Mouse (Mus musculus): ENCODE data around the gene Col6a6. TPM values are rescaled to one million over a fixed set of nuclear protein-coding genes. Genes with fewer than 3 reads are reported as not detected.
A peak's percentile ranks its signal among the peaks of the same experiment; 100 is the strongest.

Gene Col6a6
- polyA plus RNA-seq, 1 experiment from 2014 or later = 3.1 TPM

DNA sequence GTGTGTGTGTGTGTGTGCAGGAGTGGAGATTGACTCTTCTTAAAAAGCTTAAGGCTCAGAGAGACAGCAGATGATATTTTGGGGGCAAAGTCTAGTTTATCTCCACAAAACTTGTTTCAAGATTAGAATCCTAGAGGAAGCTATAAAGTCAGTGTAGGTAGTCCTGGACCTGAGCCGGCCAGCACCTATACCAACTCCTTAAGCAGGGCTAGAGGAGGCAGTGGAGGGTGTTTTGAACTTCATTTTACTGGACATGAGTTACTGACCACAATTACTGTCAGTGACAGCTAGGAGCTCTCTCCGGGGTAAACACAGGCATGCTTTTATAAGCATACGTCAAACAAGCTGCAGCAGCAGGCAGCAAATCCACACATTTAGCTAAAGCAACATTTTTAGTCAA is 39.8 kb downstream of the Col6a6 start:
- no peaks in the 10 kb centered on the region for H3K9me3 ChIP-seq (replicated peaks; ENCODE audit: control insufficient read depth, low read length)
- H3K36me3 ChIP-seq (ENCODE audit: control insufficient read depth, insufficient read depth) = no peaks in the 10 kb centered on the region
- H3K4me2 ChIP-seq (ENCODE audit: low read depth, low read length) = no peak overlapping the region
- H3K4me1 ChIP-seq (ENCODE audit: control insufficient read depth, insufficient read depth, low read length) = peaks cover 10% of the 10 kb centered on the region
- no peaks in the 10 kb centered on the region for H3K27me3 ChIP-seq (ENCODE audit: control insufficient read depth, insufficient read depth, low read length)
- H3K4me3 ChIP-seq (ENCODE audit: low read length) = no peak overlapping the region
- 56% methylated on average over 3 of the region's 3 CpGs for WGBS
- no peak overlapping the region for H3K27ac ChIP-seq (ENCODE audit: low read length)
- no peak overlapping the region for H3K9ac ChIP-seq (ENCODE audit: low read length)
- no peak for ATAC-seq (replicated peaks; ENCODE audit: extremely low read depth, insufficient read depth, low FRiP score)

DNA sequence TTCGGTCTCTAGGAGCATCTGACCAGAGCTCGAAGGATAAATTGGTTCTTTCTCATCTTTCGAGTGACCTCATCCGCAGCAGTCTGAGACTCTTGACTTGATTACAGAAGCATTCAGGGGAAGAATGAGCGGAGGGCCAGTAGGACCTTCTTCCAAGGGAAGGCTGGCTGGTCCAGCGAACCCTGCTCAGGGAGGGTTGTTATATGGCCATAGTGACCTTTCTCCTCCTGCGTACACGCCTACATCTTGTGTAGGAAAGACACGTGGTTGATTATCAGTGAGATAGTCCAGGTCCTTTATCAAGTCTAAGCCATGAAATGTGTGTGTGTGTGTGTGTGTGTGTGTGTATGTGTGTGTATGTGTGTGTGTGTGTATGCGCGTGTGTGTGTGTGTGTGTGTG is 40.2 kb downstream of the Col6a6 start:
- 63% methylated on average over 11 of the region's 11 CpGs for WGBS
- no peak for ATAC-seq (replicated peaks; ENCODE audit: extremely low read depth, insufficient read depth, low FRiP score)
- H3K4me3 ChIP-seq (ENCODE audit: low read length) = no peak overlapping the region
- no peaks in the 10 kb centered on the region for H3K9me3 ChIP-seq (replicated peaks; ENCODE audit: control insufficient read depth, low read length)
- no peaks in the 10 kb centered on the region for H3K36me3 ChIP-seq (ENCODE audit: control insufficient read depth, insufficient read depth)
- no peak overlapping the region for H3K9ac ChIP-seq (ENCODE audit: low read length)
- no peak overlapping the region for H3K4me2 ChIP-seq (ENCODE audit: low read depth, low read length)
- no peaks in the 10 kb centered on the region for H3K27me3 ChIP-seq (ENCODE audit: control insufficient read depth, insufficient read depth, low read length)
- H3K4me1 ChIP-seq (ENCODE audit: control insufficient read depth, insufficient read depth, low read length) = peaks cover 10% of the 10 kb centered on the region
- H3K27ac ChIP-seq (ENCODE audit: low read length) = no peak overlapping the region

DNA sequence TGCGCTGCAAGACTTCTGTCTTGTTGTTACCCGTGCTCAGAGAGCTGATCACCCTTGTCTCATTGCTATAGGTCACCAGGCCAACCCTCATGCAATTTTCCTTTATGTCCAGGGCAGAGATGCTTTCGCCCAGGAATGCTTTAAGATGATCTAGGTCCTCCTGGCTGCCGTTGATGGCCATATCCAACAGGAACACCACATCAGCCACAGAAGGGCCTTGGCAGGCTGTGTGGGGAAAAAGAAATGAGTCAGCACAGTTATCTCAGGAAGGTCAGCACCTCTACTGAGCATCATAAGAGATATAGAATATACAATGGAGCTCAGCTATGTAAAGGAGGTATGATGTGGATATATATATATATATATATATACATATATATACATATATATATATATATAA is 43.9 kb downstream of the Col6a6 start:
- no peaks in the 10 kb centered on the region for H3K9me3 ChIP-seq (replicated peaks; ENCODE audit: control insufficient read depth, low read length)
- 0 out of 2 replicates have a peak, but pooled peaks cover 4% of the 10 kb centered on the region for H3K36me3 ChIP-seq (ENCODE audit: control insufficient read depth, insufficient read depth)
- 0 out of 2 replicates have a peak, but pooled peaks cover 2% of the 10 kb centered on the region for H3K4me1 ChIP-seq (ENCODE audit: control insufficient read depth, insufficient read depth, low read length)
- no peak overlapping the region for H3K4me3 ChIP-seq (ENCODE audit: low read length)
- no peak for ATAC-seq (replicated peaks; ENCODE audit: extremely low read depth, insufficient read depth, low FRiP score)
- WGBS = 73% methylated on average over 4 of the region's 4 CpGs
- no peak overlapping the region for H3K27ac ChIP-seq (ENCODE audit: low read length)
- H3K9ac ChIP-seq (ENCODE audit: low read length) = no peak overlapping the region
- H3K4me2 ChIP-seq (ENCODE audit: low read depth, low read length) = no peak overlapping the region
- no peaks in the 10 kb centered on the region for H3K27me3 ChIP-seq (ENCODE audit: control insufficient read depth, insufficient read depth, low read length)

DNA sequence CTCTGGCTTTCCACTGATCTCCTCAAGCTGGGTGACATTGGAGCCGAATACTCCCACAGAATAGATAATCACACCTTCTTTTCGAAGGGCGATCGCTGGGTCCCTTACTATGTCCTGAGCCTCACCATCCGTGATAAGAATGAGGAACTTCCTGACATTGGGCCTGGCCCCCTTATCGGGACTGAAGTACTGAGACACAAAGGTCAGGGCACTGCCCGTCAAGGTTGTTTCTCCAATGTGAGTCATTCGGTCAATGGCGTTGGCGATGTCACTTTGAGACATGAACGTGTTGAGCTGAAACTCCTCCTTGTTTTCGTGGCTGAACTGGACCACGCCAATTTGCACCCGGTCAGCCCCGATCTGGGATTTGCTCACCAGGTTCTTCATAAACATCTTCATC is 47.3 kb downstream of the Col6a6 start:
- no peak overlapping the region for H3K4me3 ChIP-seq (ENCODE audit: low read length)
- H3K27ac ChIP-seq (ENCODE audit: low read length) = no peak overlapping the region
- H3K4me2 ChIP-seq (ENCODE audit: low read depth, low read length) = no peak overlapping the region
- H3K9me3 ChIP-seq (replicated peaks; ENCODE audit: control insufficient read depth, low read length) = no peaks in the 10 kb centered on the region
- no peaks in the 10 kb centered on the region for H3K27me3 ChIP-seq (ENCODE audit: control insufficient read depth, insufficient read depth, low read length)
- no peak for ATAC-seq (replicated peaks; ENCODE audit: extremely low read depth, insufficient read depth, low FRiP score)
- H3K36me3 ChIP-seq (ENCODE audit: control insufficient read depth, insufficient read depth) = 0 out of 2 replicates have a peak, but pooled peaks cover 4% of the 10 kb centered on the region
- 83% methylated on average over 15 of the region's 15 CpGs for WGBS
- no peak overlapping the region for H3K9ac ChIP-seq (ENCODE audit: low read length)
- H3K4me1 ChIP-seq (ENCODE audit: control insufficient read depth, insufficient read depth, low read length) = no peaks in the 10 kb centered on the region

DNA sequence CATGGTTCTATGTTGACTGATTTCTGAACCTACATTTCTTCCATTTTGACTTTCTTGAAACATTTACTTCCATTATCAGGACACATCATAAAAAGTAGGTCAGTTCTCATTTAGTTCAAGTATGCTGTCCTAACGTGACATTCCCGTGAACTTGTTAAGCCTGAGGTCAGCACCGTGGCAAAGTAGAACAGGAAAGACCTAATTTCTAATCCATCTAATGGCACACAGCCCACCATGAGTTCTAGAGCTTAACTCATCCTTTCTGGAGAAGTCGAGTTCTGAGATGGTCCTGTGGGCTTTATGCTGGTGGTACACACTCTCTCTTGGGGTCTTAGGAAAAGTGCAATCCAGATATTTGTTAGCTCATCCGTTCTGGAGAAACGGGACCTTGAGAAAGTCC is 49.2 kb downstream of the Col6a6 start:
- 85% methylated on average over 6 of the region's 6 CpGs for WGBS
- Histone ChIP-seq H3K36me3 (ENCODE audit: control insufficient read depth, insufficient read depth) (0 out of 2 replicates have a peak, but pooled peaks cover 4% of the 10 kb centered on the region), H3K4me3 (ENCODE audit: low read length) (no peak overlapping the region), H3K27me3 (ENCODE audit: control insufficient read depth, insufficient read depth, low read length) (no peaks in the 10 kb centered on the region), H3K4me2 (ENCODE audit: low read depth, low read length) (no peak overlapping the region), H3K27ac (ENCODE audit: low read length) (no peak overlapping the region), H3K4me1 (ENCODE audit: control insufficient read depth, insufficient read depth, low read length) (no peaks in the 10 kb centered on the region), H3K9ac (ENCODE audit: low read length) (no peak overlapping the region), H3K9me3 (replicated peaks; ENCODE audit: control insufficient read depth, low read length) (no peaks in the 10 kb centered on the region)
- ATAC-seq (replicated peaks; ENCODE audit: extremely low read depth, insufficient read depth, low FRiP score) = no peak

DNA sequence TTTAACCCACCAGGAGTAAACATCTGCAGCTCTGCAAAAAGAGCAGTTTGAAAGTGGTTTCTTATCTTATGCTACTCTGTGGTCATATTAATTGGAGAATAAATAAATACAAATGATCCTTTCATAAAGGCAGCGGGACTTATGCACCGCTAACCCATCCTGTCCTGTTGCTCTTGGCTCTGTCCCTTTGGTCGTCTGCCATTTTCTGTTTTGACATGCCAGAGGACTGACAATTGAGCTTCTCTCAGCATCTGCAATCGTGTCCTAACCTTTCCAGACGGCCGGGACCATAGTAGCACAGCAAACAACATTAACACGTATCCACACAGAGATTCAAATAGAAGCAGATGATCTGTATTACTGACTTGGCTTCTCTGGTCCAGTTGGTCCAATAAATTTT is 53.1 kb downstream of the Col6a6 start:
- H3K4me2 ChIP-seq (ENCODE audit: low read depth, low read length) = no peak overlapping the region
- ATAC-seq (replicated peaks; ENCODE audit: extremely low read depth, insufficient read depth, low FRiP score) = peak; percentile 58; the same call in 1 of the 2 replicates
- 58% methylated on average over 7 of the region's 7 CpGs for WGBS
- no peak overlapping the region; the same call in 1 of the 2 replicates for H3K27ac ChIP-seq (ENCODE audit: low read length)
- H3K4me3 ChIP-seq (ENCODE audit: low read length) = no peak overlapping the region
- H3K9me3 ChIP-seq (replicated peaks; ENCODE audit: control insufficient read depth, low read length) = no peaks in the 10 kb centered on the region
- H3K9ac ChIP-seq (ENCODE audit: low read length) = no peak overlapping the region
- H3K36me3 ChIP-seq (ENCODE audit: control insufficient read depth, insufficient read depth) = no peaks in the 10 kb centered on the region
- peaks cover 13% of the 10 kb centered on the region for H3K4me1 ChIP-seq (ENCODE audit: control insufficient read depth, insufficient read depth, low read length)
- H3K27me3 ChIP-seq (ENCODE audit: control insufficient read depth, insufficient read depth, low read length) = no peaks in the 10 kb centered on the region

DNA sequence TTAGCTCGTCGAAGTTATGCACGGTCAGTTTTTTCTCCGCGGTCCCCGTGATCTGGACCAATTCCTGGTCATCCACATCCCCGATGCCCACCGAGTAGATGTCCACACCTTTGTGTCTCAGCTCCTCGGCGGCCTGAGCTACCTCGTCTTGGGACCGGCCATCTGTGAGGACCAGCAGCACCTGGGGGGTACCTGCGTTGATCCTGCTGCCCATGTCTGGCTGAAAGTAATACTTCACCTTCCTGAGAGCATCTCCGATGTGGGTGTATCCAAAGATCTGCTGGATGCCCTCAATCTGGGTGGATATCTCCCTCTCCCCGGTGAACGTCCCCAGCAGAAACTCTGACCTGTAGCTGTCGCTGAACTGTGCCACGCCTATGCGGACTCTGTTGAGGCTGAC is 53.6 kb downstream of the Col6a6 start:
- H3K27me3 ChIP-seq (ENCODE audit: control insufficient read depth, insufficient read depth, low read length) = no peaks in the 10 kb centered on the region
- H3K4me2 ChIP-seq (ENCODE audit: low read depth, low read length) = no peak overlapping the region
- H3K9ac ChIP-seq (ENCODE audit: low read length) = no peak overlapping the region
- H3K4me1 ChIP-seq (ENCODE audit: control insufficient read depth, insufficient read depth, low read length) = peaks cover 13% of the 10 kb centered on the region
- no peak overlapping the region for H3K27ac ChIP-seq (ENCODE audit: low read length)
- H3K9me3 ChIP-seq (replicated peaks; ENCODE audit: control insufficient read depth, low read length) = no peaks in the 10 kb centered on the region
- 85% methylated on average over 19 of the region's 19 CpGs for WGBS
- H3K36me3 ChIP-seq (ENCODE audit: control insufficient read depth, insufficient read depth) = no peaks in the 10 kb centered on the region
- H3K4me3 ChIP-seq (ENCODE audit: low read length) = no peak overlapping the region
- no peak for ATAC-seq (replicated peaks; ENCODE audit: extremely low read depth, insufficient read depth, low FRiP score)

DNA sequence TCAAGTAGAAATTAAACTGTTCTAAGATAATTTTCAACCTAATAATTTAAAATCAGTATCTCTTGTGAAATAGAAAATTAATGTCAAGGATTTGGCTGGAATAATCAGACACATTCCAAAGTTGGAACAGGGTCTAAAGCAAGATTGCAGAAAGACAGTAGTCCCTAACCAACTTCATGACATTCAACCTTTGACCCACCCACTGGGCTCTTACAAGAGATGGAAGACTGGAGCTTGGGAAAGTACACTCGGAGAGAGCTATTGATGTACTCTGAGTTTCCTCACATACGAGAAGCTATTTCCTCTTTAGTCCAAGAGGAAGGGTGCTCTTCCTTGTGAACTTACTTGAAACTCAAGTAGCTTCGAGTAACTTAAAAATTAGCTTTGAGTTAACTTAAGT is 56.6 kb downstream of the Col6a6 start:
- Histone ChIP-seq H3K4me1 (ENCODE audit: control insufficient read depth, insufficient read depth, low read length) (peaks cover 13% of the 10 kb centered on the region), H3K4me3 (ENCODE audit: low read length) (no peak overlapping the region), H3K36me3 (ENCODE audit: control insufficient read depth, insufficient read depth) (no peaks in the 10 kb centered on the region), H3K27ac (ENCODE audit: low read length) (no peak overlapping the region), H3K27me3 (ENCODE audit: control insufficient read depth, insufficient read depth, low read length) (no peaks in the 10 kb centered on the region), H3K9me3 (replicated peaks; ENCODE audit: control insufficient read depth, low read length) (no peaks in the 10 kb centered on the region), H3K4me2 (ENCODE audit: low read depth, low read length) (no peak overlapping the region), H3K9ac (ENCODE audit: low read length) (no peak overlapping the region)
- no peak for ATAC-seq (replicated peaks; ENCODE audit: extremely low read depth, insufficient read depth, low FRiP score)
- 63% methylated on average over 3 of the region's 3 CpGs for WGBS

DNA sequence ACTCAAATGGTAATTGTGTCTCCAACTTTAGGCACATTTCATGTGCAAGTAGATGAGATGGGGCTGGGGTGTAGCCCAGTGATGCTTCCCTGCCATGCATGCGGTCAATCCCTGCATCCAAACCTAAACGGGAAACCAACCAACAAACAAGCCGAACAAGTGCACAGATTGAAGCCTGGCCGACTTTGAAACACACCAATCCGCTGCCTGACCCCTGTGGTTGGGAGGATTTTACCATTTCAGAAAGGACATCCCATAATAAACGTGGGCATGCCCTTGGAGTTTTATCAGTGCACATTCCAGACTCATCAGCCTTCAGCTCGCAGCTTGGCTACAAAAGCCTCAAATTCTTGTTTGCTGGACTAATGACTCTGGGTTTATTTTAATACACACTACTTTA is 57.3 kb downstream of the Col6a6 start:
- H3K27ac ChIP-seq (ENCODE audit: low read length) = no peak overlapping the region; the same call in 1 of the 2 replicates
- H3K36me3 ChIP-seq (ENCODE audit: control insufficient read depth, insufficient read depth) = no peaks in the 10 kb centered on the region
- no peak for ATAC-seq (replicated peaks; ENCODE audit: extremely low read depth, insufficient read depth, low FRiP score)
- H3K4me2 ChIP-seq (ENCODE audit: low read depth, low read length) = no peak overlapping the region
- no peak overlapping the region for H3K4me3 ChIP-seq (ENCODE audit: low read length)
- no peak overlapping the region for H3K9ac ChIP-seq (ENCODE audit: low read length)
- WGBS = 47% methylated on average over 7 of the region's 7 CpGs
- peaks cover 13% of the 10 kb centered on the region for H3K4me1 ChIP-seq (ENCODE audit: control insufficient read depth, insufficient read depth, low read length)
- H3K9me3 ChIP-seq (replicated peaks; ENCODE audit: control insufficient read depth, low read length) = no peaks in the 10 kb centered on the region
- no peaks in the 10 kb centered on the region for H3K27me3 ChIP-seq (ENCODE audit: control insufficient read depth, insufficient read depth, low read length)
